Mouse (Mus musculus) E14TG2a.4 (cell line): ENCODE results near the gene Prph2.

Source experiments
- CTCF ChIP-seq: conservative IDR thresholded peaks from 2 replicates; pipeline ENCODE4 v1.5.1; 2014; ENCODE audit warnings: low read length
- NANOG ChIP-seq: IDR thresholded peaks from 2 replicates; pipeline ENCODE4 v1.6.1; 2014; ENCODE audit warnings: borderline replicate concordance, low read length, mixed read lengths

DNA sequence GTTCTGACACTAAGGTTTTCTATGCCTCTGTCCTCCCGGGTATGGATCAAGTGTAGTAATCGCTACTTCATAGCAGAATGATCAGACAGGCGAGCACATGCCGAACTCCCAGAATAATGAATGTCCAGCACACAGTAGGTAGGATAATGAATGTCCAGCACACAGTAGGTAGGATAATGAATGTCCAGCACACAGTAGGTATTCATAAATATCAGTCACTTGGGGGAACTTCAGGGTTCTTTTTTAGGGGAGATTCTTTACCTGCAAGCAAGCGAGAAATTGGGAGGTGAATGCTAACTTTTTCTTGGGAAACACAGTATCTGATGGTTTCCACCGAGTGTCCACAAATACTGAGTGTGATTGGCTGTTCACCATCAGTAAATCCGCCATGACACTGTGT, 62.3 kb downstream of the Prph2 start:
- TF ChIP-seq NANOG, result no peak
- no peak for TF ChIP-seq CTCF
